Mouse (Mus musculus) heart, postnatal 0 days (tissue): ENCODE data around the gene Ehd3. TPM values are rescaled to one million over a fixed set of nuclear protein-coding genes. Genes with fewer than 3 reads are reported as not detected.

Source experiments
- ATAC-seq: fragments of 200-750 bp; cut with Nextera tagmentation; 2 replicates; pipeline ENCODE4 v1.8.0; 2017; ENCODE audit warnings: low read depth, moderate number of reproducible peaks, moderate library complexity; ENCODE audit not compliant: insufficient read depth
- DNase-seq: peaks from one replicate; pipeline ENCODE4 v3.0.0-alpha.2; 2016; ENCODE audit warnings: low spot score
- H3K27ac ChIP-seq: fragments of 300-500 bp; sonication (generic); 2 replicates; pipeline ENCODE4 v1.5.1; 2014; ENCODE audit warnings: low read depth, mild to moderate bottlenecking
- H3K27me3 ChIP-seq: fragments of 300-500 bp; sonication (generic); 2 replicates; pipeline ENCODE4 v1.6.1; 2014; ENCODE audit warnings: low read length, mixed read lengths; ENCODE audit not compliant: control insufficient read depth, insufficient read depth
- H3K36me3 ChIP-seq: fragments of 300-500 bp; sonication (generic); replicated peaks from 2 replicates; pipeline ENCODE4 v1.6.1; 2014; ENCODE audit warnings: low read length, mixed read lengths; ENCODE audit not compliant: control insufficient read depth, insufficient read depth
- H3K4me1 ChIP-seq: fragments of 300-500 bp; sonication (generic); 2 replicates; pipeline ENCODE4 v1.6.1; 2014; ENCODE audit warnings: antibody characterized with exemption; ENCODE audit not compliant: control insufficient read depth, insufficient read depth
- H3K4me2 ChIP-seq: fragments of 300-500 bp; sonication (generic); 2 replicates; pipeline ENCODE4 v1.6.1; 2014; ENCODE audit warnings: low read depth, mild to moderate bottlenecking, low read length, moderate library complexity
- H3K4me3 ChIP-seq: fragments of 300-500 bp; sonication (generic); 2 replicates; pipeline ENCODE4 v1.5.1; 2014; ENCODE audit warnings: low read depth, low read length
- H3K9ac ChIP-seq: fragments of 300-500 bp; sonication (generic); replicated peaks from 2 replicates; pipeline ENCODE4 v1.6.1; 2014; ENCODE audit warnings: low read depth, low read length, mixed read lengths
- H3K9me3 ChIP-seq: fragments of 300-500 bp; sonication (generic); replicated peaks from 2 replicates; pipeline ENCODE4 v1.6.1; 2016; ENCODE audit warnings: low read length; ENCODE audit not compliant: control insufficient read depth
- CTCF ChIP-seq: IDR thresholded peaks from 2 replicates; pipeline ENCODE4 v1.5.1; 2016; ENCODE audit warnings: antibody characterized with exemption, control low read depth, low read depth
- EP300 ChIP-seq: IDR thresholded peaks from 2 replicates; pipeline ENCODE4 v1.6.1; 2016; ENCODE audit warnings: antibody characterized with exemption, low read depth
- WGBS: fragments of 180-500 bp; shearing (Covaris S2); extraction: QIAGEN DNeasy Blood & Tissue Kit; methylation state at CpG from one replicate; pipeline ENCODE4 v1.1.7; 2014; 5-methylcytosine and 5-hydroxymethylcytosine counted together
- polyA plus RNA-seq: library from polyadenylated mRNA; unstranded; fragments of >200 nt; fragmentation: Nextera tagmentation; extraction: Ambion mirVana; gene quantifications from 2 replicates; pipeline ENCODE4 v1.2.1, GENCODE M21; 2015
- total RNA-seq: library from RNA; depleted of rRNA; stranded (reverse); fragments of >200 nt; gene quantifications from 2 replicates; pipeline ENCODE4 v1.2.3, GENCODE M21; 2014; ENCODE audit warnings: low replicate concordance; rRNA removed

Gene Ehd3
- total and polyA plus RNA-seq, 2 experiments from 2014 or later: 1.7 to 4.2 TPM

GRCm38 (mm10) chr17:73879262-73879916, 75.5 kb downstream of the Ehd3 start:
- no peak for DNase-seq
- no peak overlapping the region for H3K27ac ChIP-seq
- no peaks in the 10 kb centered on the region for H3K9me3 ChIP-seq
- no peak overlapping the region for H3K4me2 ChIP-seq
- H3K9ac ChIP-seq: no peak overlapping the region
- ATAC-seq: no peak
- no peak overlapping the region for H3K4me3 ChIP-seq
- no peaks in the 10 kb centered on the region for H3K36me3 ChIP-seq
- 0 out of 2 replicates have a peak, but pooled peaks cover 3% of the 10 kb centered on the region for H3K27me3 ChIP-seq
- TF ChIP-seq EP300 (no peak), CTCF (no peak)
- WGBS: 85% methylated on average over 10 of the region's 10 CpGs
- H3K4me1 ChIP-seq: peaks cover 6% of the 10 kb centered on the region; the same call in 1 of the 2 replicates

- Histone ChIP-seq H3K27ac (no peak overlapping the region), H3K4me1 (peaks cover 6% of the 10 kb centered on the region; the same call in 1 of the 2 replicates), H3K36me3 (no peaks in the 10 kb centered on the region), H3K27me3 (0 out of 2 replicates have a peak, but pooled peaks cover 3% of the 10 kb centered on the region), H3K4me2 (no peak overlapping the region), H3K9me3 (no peaks in the 10 kb centered on the region), H3K4me3 (no peak overlapping the region), H3K9ac (no peak overlapping the region)
- 81% methylated on average over 6 of the region's 6 CpGs for WGBS
- no peak for TF ChIP-seq EP300
- TF ChIP-seq CTCF: no peak
- ATAC-seq: no peak
- no peak for DNase-seq
These were observed 76.4 kb downstream of the Ehd3 start for GRCm38 (mm10) chr17:73880286-73880685.

GRCm38 (mm10) chr17:73881295-73881694, 77.4 kb downstream of the Ehd3 start:
- H3K4me2 ChIP-seq: no peak overlapping the region
- 0 out of 2 replicates have a peak, but pooled peaks cover 3% of the 10 kb centered on the region for H3K27me3 ChIP-seq
- no peak for TF ChIP-seq EP300
- no peak for TF ChIP-seq CTCF
- no peaks in the 10 kb centered on the region for H3K9me3 ChIP-seq
- H3K9ac ChIP-seq: no peak overlapping the region
- ATAC-seq (no peak), DNase-seq (no peak)
- no peaks in the 10 kb centered on the region for H3K36me3 ChIP-seq
- no peak overlapping the region for H3K27ac ChIP-seq
- H3K4me1 ChIP-seq: peaks cover 6% of the 10 kb centered on the region; the same call in 1 of the 2 replicates
- no peak overlapping the region for H3K4me3 ChIP-seq
- WGBS: 14% methylated on average over 6 of the region's 6 CpGs

Other genes starting within 250 kb of the Ehd3 start
- not detected in 2 replicates for gene Galnt14, start 93.7 kb upstream of the Ehd3 start, total RNA-seq
- 0.11 and 0.14 TPM in 2 replicates for gene Galnt14, start 93.7 kb upstream of the Ehd3 start, polyA plus RNA-seq
- 7.8 and 20.4 TPM in 2 replicates for gene Xdh, start 146.1 kb downstream of the Ehd3 start, total RNA-seq
- gene Xdh, start 146.1 kb downstream of the Ehd3 start, polyA plus RNA-seq: 2.3 and 2.8 TPM in 2 replicates
- not detected in 2 replicates for gene Srd5a2, start 243.8 kb downstream of the Ehd3 start, total RNA-seq
- gene Srd5a2, start 243.8 kb downstream of the Ehd3 start, polyA plus RNA-seq: not detected in 2 replicates